Mouse (Mus musculus): Measurements from ENCODE around the gene Ccnl2.

The Ccnl2 gene

DNA sequence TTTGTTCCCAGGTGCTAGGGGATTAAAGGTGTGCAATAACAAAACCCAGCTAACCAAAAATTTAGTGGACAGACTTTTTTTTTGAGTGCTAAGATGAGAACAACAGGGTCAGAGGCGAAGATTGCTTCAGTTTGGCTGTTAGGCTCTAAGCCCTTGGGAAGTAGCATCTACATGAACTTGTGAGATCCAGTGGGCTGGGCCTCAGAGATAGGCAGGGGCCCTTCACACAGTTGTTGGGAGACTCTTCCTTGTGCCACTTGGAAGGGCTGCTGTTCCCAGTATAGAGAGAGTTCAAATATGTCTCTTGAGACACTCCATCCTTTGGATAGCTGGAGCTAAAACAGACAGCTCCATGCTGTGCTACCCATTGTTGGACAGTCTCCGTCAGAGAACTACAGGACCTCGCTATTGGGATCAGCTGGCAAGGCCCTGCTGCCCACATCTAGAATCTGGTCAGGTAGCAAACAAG is 22.2 kb upstream of the Ccnl2 start, which contains the start of gene Ankrd65:
TSS of gene Ankrd65 (plus strand) at position 419 of the 469 bp plus-strand sequence.
- in situ Hi-C loops (cut with MseI, MboI), result no loop called here

GRCm38 (mm10) chr4:155790650-155791161 is 21.6 kb upstream of the Ccnl2 start:
- in situ Hi-C loops (cut with MseI, MboI), result no loop called here

- in situ Hi-C loops (cut with MseI, MboI), result no loop called here
Observed at GRCm38 (mm10) chr4:155791240-155791933, 20.9 kb upstream of the Ccnl2 start.

GRCm38 (mm10) chr4:155793730-155794129 is 18.6 kb upstream of the Ccnl2 start:
- in situ Hi-C loops (cut with MseI, MboI), result no loop called here

GRCm38 (mm10) chr4:155802075-155802474 is 10.2 kb upstream of the Ccnl2 start:
- in situ Hi-C loops (cut with MseI, MboI), result no loop called here

DNA sequence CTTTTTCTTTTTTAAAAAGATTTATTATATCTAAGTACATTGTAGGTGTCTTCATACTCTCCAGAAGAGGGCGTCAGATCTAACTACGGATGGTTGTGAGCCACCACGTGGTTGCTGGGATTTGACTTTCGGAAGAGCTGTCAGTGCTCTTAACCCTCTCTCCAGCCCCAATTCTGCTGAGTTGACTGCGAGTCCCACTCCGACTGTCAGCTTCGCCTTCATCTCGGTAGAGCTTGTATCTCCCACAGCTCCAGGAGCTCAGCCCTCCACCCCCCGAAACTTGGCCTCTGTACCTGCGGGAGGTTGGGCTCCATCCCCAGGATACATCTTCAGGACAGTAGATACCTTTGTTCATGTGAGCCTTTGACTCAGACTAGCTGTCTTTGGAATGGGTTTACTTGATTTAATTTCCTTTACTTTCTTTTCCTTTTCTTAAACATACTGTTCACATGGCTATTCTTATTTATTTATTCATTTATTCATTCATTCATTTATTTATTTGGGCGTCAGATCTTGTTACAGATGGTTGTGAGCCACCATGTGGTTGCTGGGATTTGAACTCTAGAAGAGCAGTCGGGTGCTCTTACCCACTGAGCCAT is 9.4 kb upstream of the Ccnl2 start, which contains the start of gene Mrpl20:
TSS of gene Mrpl20 (plus strand) at position 138 of the 599 bp plus-strand sequence.
- in situ Hi-C loops (cut with MseI, MboI), result no loop called here

DNA sequence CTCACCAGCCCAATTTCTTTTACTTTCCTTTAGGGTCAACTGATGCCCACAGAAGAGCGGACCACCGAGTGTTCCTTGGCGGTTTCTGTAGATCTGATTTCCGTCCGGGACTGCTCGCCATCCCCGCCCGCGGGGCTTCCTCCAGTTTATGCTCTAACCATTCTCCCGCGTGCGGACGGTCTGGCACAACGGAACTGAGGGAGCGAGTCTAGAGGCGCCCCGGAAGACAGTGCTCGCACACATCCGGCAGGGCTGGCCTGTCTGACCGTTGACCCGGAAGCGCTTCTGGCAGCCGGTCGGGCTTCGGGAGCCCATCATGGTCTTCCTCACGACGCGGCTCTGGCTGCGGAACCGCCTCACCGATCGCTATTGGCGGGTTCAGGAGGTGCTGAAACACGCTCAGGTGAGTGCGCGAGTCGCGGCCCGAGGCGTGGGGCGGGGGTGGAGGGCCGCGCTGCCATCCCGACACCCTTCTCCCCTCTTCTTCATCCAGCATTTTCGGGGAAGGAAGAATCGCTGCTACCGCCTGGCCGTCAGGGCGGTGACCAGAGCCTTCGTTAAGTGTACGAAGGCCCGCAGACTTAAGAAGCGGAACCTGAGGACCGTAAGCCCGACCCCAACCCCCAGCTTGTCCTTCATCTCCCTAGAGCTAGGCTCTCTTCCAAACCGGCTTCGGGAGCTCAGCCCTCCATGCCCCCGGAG is 8.8 kb upstream of the Ccnl2 start:
- in situ Hi-C loops (cut with MseI, MboI), result no loop called here

- in situ Hi-C loops (cut with MseI, MboI), result no loop called here
Observed at GRCm38 (mm10) chr4:155807841-155808240, 4.4 kb upstream of the Ccnl2 start.

DNA sequence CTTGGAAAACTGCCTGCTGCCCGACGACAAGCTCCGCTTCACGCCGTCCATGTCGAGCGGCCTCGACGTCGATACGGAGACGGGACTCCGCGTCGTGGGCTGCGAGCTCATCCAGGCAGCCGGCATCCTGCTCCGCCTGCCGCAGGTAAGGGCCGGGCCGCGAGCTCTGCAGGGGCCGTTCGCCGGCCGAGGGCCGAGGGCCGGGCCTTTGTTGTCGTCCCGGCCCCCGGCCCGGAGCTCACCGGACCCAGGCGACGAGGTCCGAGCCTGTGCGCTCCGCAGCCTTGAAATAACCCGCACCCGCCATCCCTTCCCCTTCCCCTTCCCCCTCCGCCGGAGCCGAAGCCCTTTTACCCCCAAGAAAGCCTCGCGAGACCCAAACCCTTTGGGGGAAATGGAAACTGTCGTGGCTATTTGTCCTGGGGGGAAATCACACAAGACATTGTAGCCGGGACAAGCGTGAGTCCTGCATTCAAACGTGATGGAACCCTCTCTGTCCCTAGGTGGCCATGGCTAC is 434 bp downstream of the Ccnl2 start:
- in situ Hi-C loops (cut with MseI, MboI), result no loop called here

DNA sequence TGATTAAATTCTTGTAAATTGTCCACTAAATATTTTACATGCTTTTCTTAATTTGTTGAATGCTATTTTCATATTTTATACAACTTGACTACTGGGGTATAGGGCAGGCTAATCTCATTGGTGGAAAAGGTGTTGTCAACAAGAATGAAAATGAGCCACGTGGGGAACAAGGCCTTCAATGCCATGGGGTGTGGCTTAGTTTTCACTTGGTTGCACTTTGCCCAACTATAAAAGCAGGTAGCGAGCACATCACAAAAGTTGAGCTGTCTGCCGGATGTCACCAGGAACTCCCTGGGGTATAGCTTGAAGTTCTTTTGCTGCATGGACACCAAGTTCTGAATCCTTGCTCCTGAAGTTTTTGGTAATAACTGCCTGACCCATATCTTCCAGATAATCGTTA is 5.2 kb downstream of the Ccnl2 start:
- in situ Hi-C loops (cut with MseI, MboI), result no loop called here

- in situ Hi-C loops (cut with MseI, MboI), result no loop called here
Observed at GRCm38 (mm10) chr4:155821025-155821424, 8.7 kb downstream of the Ccnl2 start.

DNA sequence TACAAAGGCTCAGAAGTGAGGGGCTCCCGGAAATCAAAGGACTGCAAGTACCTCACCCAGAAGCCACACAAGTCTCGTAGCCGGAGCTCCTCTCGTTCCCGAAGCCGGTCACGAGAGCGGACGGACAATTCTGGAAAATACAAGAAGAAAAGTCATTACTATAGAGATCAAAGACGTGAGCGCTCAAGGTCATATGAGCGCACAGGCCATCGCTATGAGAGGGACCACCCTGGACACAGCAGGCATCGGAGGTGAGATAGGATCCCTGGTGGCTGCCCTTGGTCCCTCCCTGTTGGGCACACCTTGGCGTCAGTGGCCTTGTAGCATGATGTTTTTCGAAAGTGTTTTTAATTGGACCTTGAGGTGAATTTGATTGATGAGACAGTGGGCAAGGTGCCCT is 11.2 kb downstream of the Ccnl2 start:
- in situ Hi-C loops (cut with MseI, MboI), result no loop called here

- in situ Hi-C loops (cut with MseI, MboI), result no loop called here
Observed at GRCm38 (mm10) chr4:155829866-155830265, 17.6 kb downstream of the Ccnl2 start.

DNA sequence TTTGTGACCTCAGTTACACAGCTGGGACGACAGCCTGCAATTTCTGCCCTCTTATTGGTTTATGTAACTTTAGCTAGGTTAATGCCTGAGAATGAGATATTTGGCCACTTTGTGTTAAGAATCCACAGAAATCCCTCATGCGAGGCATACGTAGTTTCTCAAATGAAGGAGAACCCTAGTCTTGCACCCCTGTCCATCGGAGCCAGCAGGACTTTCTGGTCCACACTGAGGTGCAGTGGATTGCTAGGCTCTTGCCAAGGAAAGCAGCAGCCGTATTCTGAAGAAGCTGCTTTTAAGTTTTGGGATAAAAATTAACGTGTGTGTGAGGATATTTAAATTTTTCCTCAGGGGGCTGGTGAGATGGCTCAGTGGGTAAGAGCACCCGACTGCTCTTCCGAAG is 18.3 kb downstream of the Ccnl2 start:
- in situ Hi-C loops (cut with MseI, MboI), result no loop called here

DNA sequence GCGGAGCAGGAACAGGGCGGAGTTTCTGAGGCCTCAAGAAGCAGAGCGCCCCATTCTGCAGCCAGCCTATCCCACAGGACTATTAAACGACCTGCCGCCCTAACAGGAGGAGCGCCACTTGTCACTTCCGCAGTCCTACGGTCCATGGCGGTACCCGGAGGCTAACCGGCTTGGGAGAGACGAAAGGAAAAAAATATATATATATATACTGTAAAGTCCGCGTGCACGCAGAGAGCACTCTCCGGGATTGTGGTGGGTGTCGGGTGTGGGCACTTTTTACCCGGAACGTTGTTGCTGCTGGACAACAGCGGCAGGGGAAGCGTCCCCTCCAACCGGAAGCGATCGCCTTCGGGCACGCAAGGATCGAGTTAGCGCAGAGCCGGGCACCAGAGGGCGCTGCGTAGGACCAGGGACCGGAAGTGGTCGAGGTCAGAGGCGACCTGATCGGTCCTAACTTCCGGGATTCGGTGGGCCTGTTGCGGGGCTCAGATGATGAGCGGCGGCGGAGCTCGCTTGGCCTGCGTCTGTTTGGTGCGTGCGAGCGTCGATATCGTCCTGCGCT is 19.0 kb downstream of the Ccnl2 start, which contains the start of gene Aurkaip1:
TSS of gene Aurkaip1 (plus strand) at position 68 of the 562 bp plus-strand sequence.
- in situ Hi-C loops (cut with MseI, MboI), result no loop called here

- in situ Hi-C loops (cut with MseI, MboI), result no loop called here
Observed at GRCm38 (mm10) chr4:155831831-155832230, 19.5 kb downstream of the Ccnl2 start.

DNA sequence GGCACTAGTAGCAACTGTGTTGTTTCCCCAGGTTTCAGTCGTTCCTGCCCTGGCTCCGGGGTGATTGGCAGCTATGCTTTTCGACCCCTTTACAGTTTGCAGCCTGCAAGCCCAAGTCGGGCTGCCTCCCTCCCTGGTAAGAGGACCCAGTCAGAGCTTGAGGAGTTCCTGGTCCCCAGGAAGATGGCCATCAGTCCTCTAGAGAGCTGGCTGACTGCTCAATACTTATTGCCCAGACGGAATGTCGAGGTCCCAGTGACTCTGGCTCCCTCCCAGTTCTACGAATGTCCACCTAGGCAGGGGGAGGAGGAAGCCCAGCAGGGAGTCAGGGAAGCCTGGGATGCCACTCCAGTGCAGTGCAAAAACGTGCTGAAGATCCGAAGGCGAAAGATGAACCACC is 20.0 kb downstream of the Ccnl2 start:
- in situ Hi-C loops (cut with MseI, MboI), result no loop called here

- in situ Hi-C loops (cut with MseI, MboI), result no loop called here
Observed at GRCm38 (mm10) chr4:155833234-155833633, 20.9 kb downstream of the Ccnl2 start.

DNA sequence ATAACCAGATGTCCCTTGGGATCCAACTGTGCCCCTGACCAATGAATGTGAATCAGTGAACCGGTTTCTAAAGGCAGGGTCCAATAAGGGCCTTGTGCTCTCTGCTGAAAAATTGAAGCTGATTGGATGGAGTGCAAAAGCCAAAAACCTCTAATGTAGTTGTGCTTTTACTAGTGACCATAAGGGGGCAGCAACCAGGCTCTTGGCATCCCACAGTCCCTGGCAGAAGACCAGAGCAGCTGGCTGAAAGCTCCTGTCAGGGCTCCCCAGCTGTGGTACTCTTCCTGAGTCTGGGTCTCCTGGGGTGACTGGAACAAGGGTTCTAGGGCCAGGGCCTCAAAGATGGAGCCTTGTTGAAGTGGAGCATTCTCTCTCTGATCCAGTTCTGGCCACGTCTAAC is 21.5 kb downstream of the Ccnl2 start:
- in situ Hi-C loops (cut with MseI, MboI), result no loop called here

DNA sequence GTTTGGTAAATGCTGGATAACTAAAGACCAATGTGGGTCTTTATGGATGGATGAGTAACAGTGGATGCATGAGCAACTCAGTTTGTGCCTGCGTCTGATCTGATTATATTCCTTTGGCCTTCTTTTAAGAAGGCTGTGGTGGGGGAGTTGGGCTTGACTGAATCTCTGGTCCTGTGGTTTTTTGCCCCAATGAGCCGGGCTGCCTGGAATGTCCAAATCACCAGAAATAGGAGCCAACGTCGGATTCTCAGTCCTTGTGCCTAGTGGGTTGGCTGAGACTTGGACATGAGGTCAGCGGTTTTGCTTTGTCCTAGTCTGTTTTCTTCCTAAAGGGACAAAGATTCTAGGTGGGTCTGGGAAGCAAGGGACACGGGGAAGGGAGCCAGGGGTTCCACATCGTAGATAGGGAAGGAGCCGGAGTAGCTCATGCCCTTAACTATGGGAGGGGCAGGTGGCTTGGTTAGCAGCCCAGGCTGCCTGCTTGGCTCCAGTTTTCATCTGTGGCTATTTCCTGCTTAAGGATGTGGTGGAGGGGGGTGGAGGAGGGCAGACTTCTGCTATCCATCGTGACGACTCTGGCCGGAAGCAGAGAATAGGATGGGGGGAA is 25.2 kb downstream of the Ccnl2 start:
- in situ Hi-C loops (cut with MseI, MboI), result no loop called here

Measured in mouse trophoblast stem cell (cell line).